Mouse (Mus musculus) CD4-positive naive resting alpha-beta T cell, adult 76 days (primary cell): ENCODE data around the gene Gng7. TPM values are rescaled to one million over a fixed set of nuclear protein-coding genes. Genes with fewer than 3 reads are reported as not detected.

Source experiments
- total RNA-seq: library from RNA; stranded (reverse); gene quantifications from one replicate; pipeline ENCODE4 v1.2.4, GENCODE M21; 2023

The Gng7 gene
- total RNA-seq: not detected

DNA sequence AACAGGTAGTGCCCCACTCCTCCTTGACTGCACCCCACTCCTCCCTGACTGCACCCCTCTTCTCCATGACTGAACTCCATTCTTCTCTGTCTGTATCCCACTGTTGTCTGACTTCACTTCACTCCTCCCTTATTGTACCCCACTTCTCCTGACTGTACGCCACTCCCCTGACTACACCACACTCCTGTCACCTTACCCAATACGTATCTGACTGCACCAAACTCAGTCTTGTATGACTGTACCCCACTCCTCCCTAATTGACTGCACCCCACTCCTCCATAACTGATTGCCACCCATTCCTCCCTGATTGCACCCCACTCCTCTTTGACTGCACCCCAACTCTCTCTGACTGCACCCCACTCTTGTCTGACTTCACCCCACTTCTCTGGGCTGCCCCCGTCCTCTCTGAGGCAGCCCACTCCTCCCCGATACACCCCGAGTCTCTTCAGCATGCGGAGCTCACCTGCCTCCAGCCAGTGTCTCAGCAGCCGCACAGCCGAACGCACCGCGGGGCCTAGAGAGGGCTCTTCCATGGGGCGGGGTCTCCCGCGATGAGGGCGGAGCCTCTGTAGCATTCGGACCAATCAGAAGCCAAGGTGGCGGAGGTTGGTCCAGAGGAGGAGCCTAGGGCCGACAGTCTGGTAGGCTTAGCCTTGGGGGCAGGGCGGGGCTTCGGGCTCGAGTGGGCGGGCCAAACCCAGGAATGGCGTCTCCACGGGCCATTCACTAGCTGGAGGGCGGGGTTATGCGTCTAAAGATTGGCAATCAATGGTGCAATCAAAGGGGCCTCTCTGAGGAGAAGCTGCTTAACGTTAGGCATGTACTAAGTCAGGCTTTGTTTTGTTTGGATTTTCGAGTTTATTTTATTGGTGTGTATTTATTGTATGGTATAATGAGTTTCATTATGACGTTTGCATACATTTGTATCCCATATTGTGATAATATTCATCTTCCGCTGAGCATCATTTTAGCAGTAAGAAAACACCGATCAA is at the start of gene Gng7:
Gng7 (minus strand) TSS at position 553 of the 992 bp plus-strand sequence.

DNA sequence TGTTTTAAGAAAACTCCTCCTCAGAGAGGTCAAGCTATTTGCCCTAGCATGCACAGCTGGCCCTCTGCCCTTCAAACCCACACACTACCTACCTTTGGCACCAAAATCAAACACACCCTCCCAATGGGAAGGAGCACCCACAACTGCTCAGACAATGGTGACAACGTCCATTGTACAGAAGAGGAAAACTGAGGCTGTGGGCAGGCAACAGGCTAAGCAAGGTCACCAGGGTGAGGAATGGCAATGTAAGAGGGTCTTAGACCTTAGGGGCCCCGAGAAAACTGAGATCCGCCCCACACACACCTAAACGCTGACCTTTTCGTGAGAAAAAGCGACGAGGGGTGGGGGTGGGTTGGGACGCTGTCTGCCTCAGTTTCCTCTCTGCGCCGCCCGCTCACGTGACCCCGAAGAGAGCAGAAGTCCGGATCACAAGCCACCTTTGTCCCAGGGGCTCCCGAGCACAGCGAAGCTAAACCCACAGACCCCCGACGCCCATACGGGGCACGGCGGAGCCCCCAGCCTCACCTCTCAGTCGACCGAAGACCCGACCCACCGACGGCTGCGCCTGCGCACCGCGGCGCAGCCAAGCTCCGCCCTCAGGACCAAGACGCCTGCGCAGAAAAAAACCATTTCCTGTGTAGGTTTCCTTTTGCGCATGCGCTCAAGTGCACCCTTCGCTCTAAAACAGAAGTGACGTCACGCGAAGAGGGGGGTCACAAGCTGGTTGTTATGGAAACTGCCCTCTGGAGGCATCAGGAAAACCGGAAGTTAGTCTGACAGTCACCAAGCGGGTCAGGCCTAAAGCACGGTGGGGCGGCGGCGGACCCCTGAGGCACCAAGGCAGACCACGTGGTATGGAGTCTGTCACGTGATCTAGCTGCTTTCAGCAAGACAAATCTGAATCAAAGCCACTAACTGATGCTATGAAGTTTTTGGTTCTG is 45.1 kb upstream of the Gng7 start, which contains the start of gene Sgta:
Sgta (minus strand) TSS at position 579 of the 941 bp plus-strand sequence.

DNA sequence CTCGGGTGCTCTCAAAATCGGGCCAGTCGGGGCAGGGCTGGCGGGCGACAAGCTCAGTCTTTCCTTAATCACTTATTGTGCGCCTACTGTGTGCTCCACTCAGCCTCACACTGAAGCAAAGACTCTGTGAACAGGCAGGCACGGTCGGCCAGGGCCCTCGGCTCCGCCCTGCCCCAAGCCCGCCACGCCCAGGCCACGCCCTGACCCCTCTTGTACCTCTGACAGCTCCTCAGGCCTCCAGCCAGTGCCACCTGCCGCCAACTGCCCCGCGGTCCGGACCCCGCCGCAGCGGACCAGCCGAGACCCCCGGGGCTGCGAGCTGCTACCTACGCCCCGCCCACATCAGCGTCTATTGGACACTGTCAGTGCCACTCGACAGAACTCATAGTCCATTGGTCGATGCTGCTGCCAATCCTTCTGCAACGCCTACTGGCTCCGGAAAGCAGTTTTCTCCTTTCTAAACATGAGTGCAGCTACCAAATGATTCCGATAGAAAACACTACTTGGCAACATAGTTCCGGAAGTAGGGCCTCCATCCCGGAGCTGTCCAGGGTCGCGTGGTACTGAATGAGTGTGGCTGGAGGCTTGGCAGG is 22.3 kb upstream of the Gng7 start, which contains the start of gene Slc39a3:
Slc39a3 (minus strand) TSS at position 439 of the 593 bp plus-strand sequence.

DNA sequence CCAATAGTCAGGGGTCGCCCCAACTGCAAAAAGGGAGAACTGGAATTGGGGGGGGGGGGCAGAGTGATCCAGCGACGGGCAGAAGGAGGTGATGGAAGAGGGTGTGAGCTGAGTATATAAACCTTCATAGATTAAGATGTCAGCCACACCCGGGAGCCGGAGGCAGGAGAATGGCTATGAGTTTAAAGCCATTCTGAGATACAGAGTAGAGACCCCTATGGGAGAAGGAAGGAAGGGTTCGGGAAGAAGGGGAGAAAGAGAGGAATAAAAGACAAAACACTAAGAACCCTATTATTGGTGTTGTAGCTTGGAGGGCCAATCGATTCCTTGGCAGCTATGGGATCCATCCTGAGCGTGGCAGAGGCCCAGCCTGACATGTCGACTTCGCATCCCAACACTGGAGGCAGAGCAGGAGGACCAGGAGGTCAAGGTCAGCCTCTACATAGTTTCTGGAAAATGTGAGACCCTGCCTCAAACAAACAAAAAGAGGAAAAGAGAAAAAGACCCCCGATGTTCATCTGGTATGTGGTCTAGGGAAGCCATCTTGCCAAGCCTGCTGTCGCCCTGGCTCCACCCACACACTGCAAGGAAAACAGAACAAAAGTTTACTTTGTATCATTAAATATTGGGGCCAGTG is 11.0 kb upstream of the Gng7 start, which contains the start of gene Diras1:
Diras1 (minus strand) TSS at position 24 of the 637 bp plus-strand sequence.

DNA sequence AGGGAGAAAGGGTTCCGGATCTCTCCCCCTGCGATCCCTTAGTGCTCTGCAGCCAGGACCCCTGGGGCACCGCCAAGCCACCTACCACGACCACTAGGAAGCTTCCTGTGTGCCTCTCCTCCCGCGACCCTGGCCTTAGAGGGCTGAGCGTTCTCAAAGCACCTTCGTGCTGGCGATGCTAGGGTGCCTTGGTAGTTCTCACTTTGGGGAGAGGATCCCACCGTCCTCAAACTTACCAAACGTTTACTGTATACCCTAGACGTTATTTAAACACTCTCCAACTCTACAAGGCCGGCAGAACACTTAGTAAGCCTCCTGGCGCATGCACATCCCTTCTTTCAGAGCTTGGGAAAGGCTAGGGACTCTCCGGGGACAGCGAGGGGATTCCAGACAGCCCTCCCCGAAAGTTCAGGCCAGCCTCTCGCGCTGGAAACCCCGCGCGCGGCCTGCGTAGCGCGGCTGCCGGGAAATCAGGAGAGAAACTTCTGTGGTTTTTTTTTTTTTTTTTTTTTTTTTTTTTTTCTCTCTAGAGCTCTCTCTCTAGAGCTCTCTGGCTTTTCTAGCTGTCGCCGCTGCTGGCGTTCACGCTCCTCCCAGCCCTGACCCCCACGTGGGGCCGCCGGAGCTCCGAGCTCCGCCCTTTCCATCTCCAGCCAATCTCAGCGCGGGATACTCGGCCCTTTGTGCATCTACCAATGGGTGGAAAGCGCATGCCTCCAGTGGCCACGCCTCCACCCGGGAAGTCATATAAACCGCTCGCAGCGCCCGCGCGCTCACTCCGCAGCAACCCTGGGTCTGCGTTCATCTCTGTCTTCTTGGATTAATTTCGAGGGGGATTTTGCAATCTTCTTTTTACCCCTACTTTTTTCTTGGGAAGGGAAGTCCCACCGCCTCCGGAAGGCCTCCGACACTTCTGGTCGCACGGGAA is 85.2 kb downstream of the Gng7 start, which contains the start of gene Gadd45b:
Gadd45b (plus strand) TSS at position 775 of the 928 bp plus-strand sequence.

DNA sequence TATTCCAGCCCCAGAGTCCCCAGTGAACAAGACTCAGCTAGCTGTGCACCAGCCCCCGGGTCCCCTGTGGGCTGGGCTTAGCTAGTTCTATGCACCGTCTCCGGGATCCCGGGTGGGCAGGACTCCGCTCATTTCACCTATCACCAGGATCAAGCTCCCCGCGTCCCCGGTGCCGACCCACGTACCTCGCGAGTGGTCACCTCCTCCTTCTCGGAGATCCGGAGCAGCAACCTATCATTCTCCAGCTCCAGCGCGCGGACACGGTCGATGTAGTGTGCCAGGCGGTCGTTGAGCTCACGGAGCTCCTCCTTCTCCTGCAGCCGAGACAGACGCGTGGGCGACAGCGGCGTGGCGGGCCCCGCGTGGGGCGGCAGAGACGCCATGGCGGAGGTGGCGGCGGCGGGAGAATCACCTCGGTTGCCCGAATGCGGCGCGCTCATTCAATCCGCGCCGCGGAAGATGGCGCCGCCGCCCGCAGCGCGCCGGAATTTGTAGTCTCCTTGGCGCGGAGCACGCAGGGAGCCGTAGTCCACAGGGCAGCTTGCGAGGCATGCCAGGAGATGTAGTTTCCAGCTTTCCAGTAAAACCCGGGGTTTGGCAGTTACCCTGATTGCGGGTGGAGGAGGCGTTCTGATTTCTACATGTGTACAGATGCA is 96.8 kb downstream of the Gng7 start, which contains the start of gene Lmnb2:
Lmnb2 (minus strand) TSS at position 467 of the 656 bp plus-strand sequence.

DNA sequence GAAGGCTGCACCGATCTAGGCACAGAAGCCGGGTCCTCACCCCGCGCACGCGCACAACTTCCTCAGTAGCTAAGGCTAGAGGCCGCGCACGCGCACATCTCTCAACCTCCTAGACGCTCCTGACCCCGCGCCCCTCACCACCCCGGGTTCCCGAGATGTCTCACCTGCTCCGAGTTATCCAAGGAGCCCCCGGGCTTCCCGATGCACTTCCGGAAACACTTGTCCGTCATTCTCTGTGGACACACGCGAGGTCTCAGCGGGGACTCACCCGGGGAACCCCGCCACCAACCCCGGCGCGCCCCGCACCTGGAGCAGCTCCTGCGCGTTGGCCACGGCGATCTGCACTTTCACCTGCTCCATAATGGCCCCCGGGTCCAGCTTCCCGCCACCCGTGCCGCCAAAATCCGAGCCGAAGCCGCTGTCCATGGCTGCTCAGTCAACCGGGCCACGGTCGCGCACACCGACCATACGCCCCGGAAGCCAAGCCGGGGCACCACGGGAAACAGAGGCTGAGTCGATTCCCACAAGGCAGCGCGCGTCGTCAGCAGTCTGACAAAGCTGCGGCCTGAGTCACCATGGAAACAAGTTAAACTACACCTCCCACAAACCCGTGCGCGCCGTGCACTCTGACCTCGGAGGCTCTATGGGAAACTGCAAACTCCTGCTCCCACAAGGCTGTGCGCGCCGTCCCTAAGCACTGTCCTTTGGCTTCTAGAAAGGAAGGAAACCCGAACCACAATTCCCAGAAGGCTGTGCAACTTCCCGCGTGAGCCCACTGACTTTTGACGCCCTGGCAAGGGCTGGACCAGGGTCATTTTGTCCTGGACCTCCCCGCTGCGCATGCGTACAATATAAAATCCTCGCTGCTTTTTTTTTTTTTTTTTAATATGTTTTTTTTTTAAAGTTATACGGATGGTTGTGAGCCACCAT is 114.2 kb downstream of the Gng7 start, which contains the start of gene Timm13:
Timm13 (minus strand) TSS at position 652 of the 930 bp plus-strand sequence.

Other genes starting within 250 kb of the Gng7 start
- gene Sf3a2, start 216.7 kb downstream of the Gng7 start, total RNA-seq: 74.8 TPM
- gene Plekhj1, start 216.3 kb downstream of the Gng7 start, total RNA-seq: 90.5 TPM
- gene Amh, start 209.7 kb downstream of the Gng7 start, total RNA-seq: 0.79 TPM
- not detected for gene Jsrp1, start 201.4 kb downstream of the Gng7 start, total RNA-seq
- 576 TPM for gene Oaz1, start 188.3 kb downstream of the Gng7 start, total RNA-seq
- not detected for gene Lingo3, start 170.9 kb downstream of the Gng7 start, total RNA-seq
- gene Lsm7, start 159.7 kb downstream of the Gng7 start, total RNA-seq: 43.9 TPM
- gene Sppl2b, start 159.7 kb downstream of the Gng7 start, total RNA-seq: 13.7 TPM
- not detected for gene Tmprss9, start 143.1 kb downstream of the Gng7 start, total RNA-seq
- gene Timm13, start 114.0 kb downstream of the Gng7 start, total RNA-seq: 55.9 TPM
- 8.5 TPM for gene Lmnb2, start 96.7 kb downstream of the Gng7 start, total RNA-seq
- 20.5 TPM for gene Gadd45b, start 84.9 kb downstream of the Gng7 start, total RNA-seq
- gene Diras1, start 10.7 kb upstream of the Gng7 start, total RNA-seq: not detected
- gene Slc39a3, start 22.5 kb upstream of the Gng7 start, total RNA-seq: 14.2 TPM
- gene Sgta, start 45.2 kb upstream of the Gng7 start, total RNA-seq: 50.4 TPM
- 8.4 TPM for gene Thop1, start 55.1 kb upstream of the Gng7 start, total RNA-seq
- not detected for gene Creb3l3, start 83.9 kb upstream of the Gng7 start, total RNA-seq
- 126 TPM for gene Map2k2, start 91.0 kb upstream of the Gng7 start, total RNA-seq
- gene Zbtb7a, start 120.3 kb upstream of the Gng7 start, total RNA-seq: 49.1 TPM
- gene Pias4, start 153.0 kb upstream of the Gng7 start, total RNA-seq: 35.3 TPM
- 2,404 TPM for gene Eef2, start 161.7 kb upstream of the Gng7 start, total RNA-seq
- 57.0 TPM for gene Dapk3, start 168.1 kb upstream of the Gng7 start, total RNA-seq
- gene 4930442H23Rik, start 168.9 kb upstream of the Gng7 start, total RNA-seq: not detected
- not detected for gene Nmrk2, start 187.1 kb upstream of the Gng7 start, total RNA-seq
- 0.85 TPM for gene Atcay, start 215.9 kb upstream of the Gng7 start, total RNA-seq
- gene Zfr2, start 218.2 kb upstream of the Gng7 start, total RNA-seq: 10.6 TPM
- gene Matk, start 238.0 kb upstream of the Gng7 start, total RNA-seq: 16.6 TPM